Mouse (Mus musculus): ENCODE results near the gene Spsb1. TPM values are rescaled to one million over a fixed set of nuclear protein-coding genes. Genes with fewer than 3 reads are reported as not detected.

Gene Spsb1
- total RNA-seq, 2 experiments from 2014 or later = 19.5 to 22.1 TPM

GRCm38 (mm10) chr4:149920886-149921285, 34.0 kb downstream of the Spsb1 start:
- DNase-seq (ENCODE audit: low spot score in 2 of 2) = no peak

- DNase-seq (ENCODE audit: low spot score in 2 of 2) = no peak
These were observed 36.3 kb downstream of the Spsb1 start for GRCm38 (mm10) chr4:149918455-149919070.

- DNase-seq (ENCODE audit: low spot score in 2 of 2) = no peak
These were observed 38.0 kb downstream of the Spsb1 start for GRCm38 (mm10) chr4:149916831-149917230.

- no peak for DNase-seq (ENCODE audit: low spot score in 2 of 2)
These were observed 41.0 kb downstream of the Spsb1 start for GRCm38 (mm10) chr4:149913709-149914370.

- DNase-seq (ENCODE audit: low spot score in 2 of 2) = no peak
These were observed 42.4 kb downstream of the Spsb1 start for GRCm38 (mm10) chr4:149912451-149912850.

- DNase-seq (ENCODE audit: low spot score in 2 of 2) = no peak
These were observed 44.3 kb downstream of the Spsb1 start for GRCm38 (mm10) chr4:149910558-149910957.

GRCm38 (mm10) chr4:149909551-149909950, 45.3 kb downstream of the Spsb1 start:
- DNase-seq (ENCODE audit: low spot score in 2 of 2) = no peak

GRCm38 (mm10) chr4:149908923-149909322, 45.9 kb downstream of the Spsb1 start:
- no peak for DNase-seq (ENCODE audit: low spot score in 2 of 2)

GRCm38 (mm10) chr4:149907656-149908055, 47.2 kb downstream of the Spsb1 start:
- DNase-seq (ENCODE audit: low spot score in 2 of 2) = no peak

GRCm38 (mm10) chr4:149906921-149907320, 47.9 kb downstream of the Spsb1 start:
- DNase-seq (ENCODE audit: low spot score in 2 of 2) = no peak

- DNase-seq (ENCODE audit: low spot score in 2 of 2) = no peak
These were observed 49.4 kb downstream of the Spsb1 start for GRCm38 (mm10) chr4:149905302-149905974.

GRCm38 (mm10) chr4:149903026-149903425, 51.8 kb downstream of the Spsb1 start:
- no peak for DNase-seq (ENCODE audit: low spot score in 2 of 2)

- DNase-seq (ENCODE audit: low spot score in 2 of 2) = no peak
These were observed 53.5 kb downstream of the Spsb1 start for GRCm38 (mm10) chr4:149901349-149901782.

- DNase-seq (ENCODE audit: low spot score in 2 of 2) = no peak
These were observed 57.1 kb downstream of the Spsb1 start for GRCm38 (mm10) chr4:149897661-149898260.

GRCm38 (mm10) chr4:149896024-149896538, 58.8 kb downstream of the Spsb1 start:
- no peak for DNase-seq (ENCODE audit: low spot score in 2 of 2)

- DNase-seq (ENCODE audit: low spot score in 2 of 2) = no peak
These were observed 59.6 kb downstream of the Spsb1 start for GRCm38 (mm10) chr4:149895226-149895625.

- no peak for DNase-seq (ENCODE audit: low spot score in 2 of 2)
These were observed 60.5 kb downstream of the Spsb1 start for GRCm38 (mm10) chr4:149894300-149894699.

GRCm38 (mm10) chr4:149893611-149894151, 61.2 kb downstream of the Spsb1 start:
- DNase-seq (ENCODE audit: low spot score in 2 of 2) = no peak

GRCm38 (mm10) chr4:149891172-149891960, 63.5 kb downstream of the Spsb1 start:
- no peak for DNase-seq (ENCODE audit: low spot score in 2 of 2)

- no peak for DNase-seq (ENCODE audit: low spot score in 2 of 2)
These were observed 64.3 kb downstream of the Spsb1 start for GRCm38 (mm10) chr4:149890551-149890950.
